Mouse (Mus musculus) stomach, embryonic 14.5 days (tissue): ENCODE measurements around the gene Cplx1. TPM values are rescaled to one million over a fixed set of nuclear protein-coding genes. Genes with fewer than 3 reads are reported as not detected.

Source experiments
- ATAC-seq: fragments of 200-750 bp; cut with Nextera tagmentation; 2 replicates; pipeline ENCODE4 v1.8.0; 2017; ENCODE audit warnings: low read depth, moderate TSS enrichment; ENCODE audit not compliant: insufficient number of reproducible peaks, insufficient read depth, low FRiP score
- H3K27ac ChIP-seq: fragments of 300-500 bp; sonication (generic); 2 replicates; pipeline ENCODE4 v1.5.1; 2014; ENCODE audit warnings: mild to moderate bottlenecking, low read length, moderate library complexity, mixed read lengths
- H3K27me3 ChIP-seq: fragments of 300-500 bp; sonication (generic); 2 replicates; pipeline ENCODE4 v1.6.1; 2014; ENCODE audit warnings: low read length, control low read depth, mixed read lengths; ENCODE audit not compliant: control insufficient read depth, insufficient read depth
- H3K36me3 ChIP-seq: fragments of 300-500 bp; sonication (generic); 2 replicates; pipeline ENCODE4 v1.6.1; 2014; ENCODE audit warnings: mild to moderate bottlenecking, control low read depth, low read length, moderate library complexity, mixed read lengths; ENCODE audit not compliant: control insufficient read depth, insufficient read depth
- H3K4me1 ChIP-seq: fragments of 300-500 bp; sonication (generic); 2 replicates; pipeline ENCODE4 v1.6.1; 2014; ENCODE audit warnings: low read length, control low read depth, mixed read lengths; ENCODE audit not compliant: control insufficient read depth, insufficient read depth
- H3K4me2 ChIP-seq: fragments of 300-500 bp; sonication (generic); replicated peaks from 2 replicates; pipeline ENCODE4 v1.6.1; 2014; ENCODE audit warnings: low read depth, low read length, control low read depth
- H3K4me3 ChIP-seq: fragments of 300-500 bp; sonication (generic); 2 replicates; pipeline ENCODE4 v1.5.1; 2014; ENCODE audit warnings: low read depth, low read length, control low read depth
- H3K9ac ChIP-seq: fragments of 300-500 bp; sonication (generic); replicated peaks from 2 replicates; pipeline ENCODE4 v1.6.1; 2014; ENCODE audit warnings: low read depth, mild to moderate bottlenecking, control low read depth, low read length, moderate library complexity, mixed read lengths
- H3K9me3 ChIP-seq: fragments of 300-500 bp; sonication (generic); 2 replicates; pipeline ENCODE4 v1.6.1; 2016; ENCODE audit warnings: low read depth, low read length, control low read depth; ENCODE audit not compliant: control insufficient read depth
- WGBS: fragments of 180-500 bp; shearing (Covaris S2); extraction: QIAGEN DNeasy Blood & Tissue Kit; methylation state at CpG from one replicate; pipeline ENCODE4 v1.1.7; 2014; 5-methylcytosine and 5-hydroxymethylcytosine counted together
- polyA plus RNA-seq: library from polyadenylated mRNA; unstranded; fragments of >200 nt; fragmentation: Nextera tagmentation; extraction: Ambion mirVana; gene quantifications from 2 replicates; pipeline ENCODE4 v1.2.1, GENCODE M21; 2014

Cplx1 gene
- polyA plus RNA-seq, 1 experiment from 2014 or later: 4.7 TPM

DNA sequence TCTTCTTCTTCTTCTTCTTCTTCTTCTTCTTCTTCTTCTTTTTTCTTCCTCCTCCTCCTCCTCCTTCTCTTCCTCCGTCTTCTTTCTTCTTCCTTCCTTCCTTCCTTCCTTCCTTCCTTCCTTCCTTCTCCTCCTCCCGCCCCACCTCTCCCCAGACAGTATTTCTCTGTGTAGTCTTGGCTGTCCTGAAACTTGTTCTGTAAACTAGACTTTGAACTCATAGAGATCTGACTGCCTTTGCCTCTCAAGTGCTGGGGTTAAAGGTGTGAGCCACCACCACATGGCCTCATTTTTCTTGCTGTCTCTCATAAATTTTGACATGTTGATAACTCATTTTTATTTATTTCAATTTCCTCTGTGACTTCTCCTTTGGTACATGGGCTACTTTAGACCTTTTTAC lies 12.7 kb upstream of the Cplx1 start:
- ATAC-seq: no peak

DNA sequence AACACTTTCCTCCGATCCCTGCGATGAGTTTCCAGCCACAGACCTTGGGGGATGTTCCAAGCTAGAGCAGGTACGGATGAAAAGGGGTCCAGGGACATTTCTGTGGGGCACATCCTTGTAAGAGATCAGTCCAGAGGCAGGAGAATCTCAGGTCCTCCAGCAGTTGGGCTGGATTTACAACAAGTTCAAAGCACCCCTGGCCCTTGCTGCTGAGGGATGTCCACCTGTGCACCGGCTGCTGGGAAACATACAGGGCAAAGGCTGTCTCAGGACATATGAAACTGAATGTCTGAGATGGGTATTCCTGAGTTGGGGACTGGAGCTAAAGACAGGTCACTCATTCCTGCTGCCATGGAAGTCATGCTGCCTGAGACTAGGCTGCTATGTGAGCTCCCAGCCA lies 7.2 kb upstream of the Cplx1 start:
- 73% methylated on average over 4 of the region's 4 CpGs for WGBS
- H3K27ac ChIP-seq: no peak overlapping the region
- ATAC-seq: no peak

More for the DNA sequence above, 12.7 kb upstream of the Cplx1 start:
- no peaks in the 10 kb centered on the region for H3K27me3 ChIP-seq
- no peak overlapping the region for H3K27ac ChIP-seq
- H3K4me2 ChIP-seq: no peak overlapping the region
- H3K4me3 ChIP-seq: no peak overlapping the region
- H3K4me1 ChIP-seq: no peaks in the 10 kb centered on the region
- WGBS: 83% methylated on average over 2 of the region's 2 CpGs
- no peaks in the 10 kb centered on the region for H3K9me3 ChIP-seq
- H3K9ac ChIP-seq: no peak overlapping the region
- H3K36me3 ChIP-seq: no peaks in the 10 kb centered on the region

DNA sequence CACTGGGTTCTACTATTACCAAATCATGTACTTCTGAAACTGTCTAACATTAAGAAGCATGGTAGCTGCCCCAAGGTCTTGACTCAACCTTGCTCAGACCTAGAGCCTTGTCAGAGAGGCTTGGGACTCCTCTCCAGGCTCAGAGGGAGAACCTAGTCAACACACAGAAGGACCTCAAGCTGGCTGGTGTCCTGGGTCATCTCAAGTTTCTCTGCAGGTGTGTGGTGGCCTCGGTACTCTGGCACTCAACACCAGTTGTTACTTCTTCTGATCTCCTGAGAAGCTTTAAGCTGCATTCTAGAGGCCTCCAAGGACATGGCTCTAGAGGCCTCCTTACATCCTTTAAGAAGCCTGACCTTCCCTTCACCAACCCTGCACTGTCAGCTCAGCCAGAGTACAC lies 4.2 kb upstream of the Cplx1 start:
- WGBS: 63% methylated on average over 1 of the region's 1 CpGs
- peaks cover 8% of the 10 kb centered on the region; the same call in 1 of the 2 replicates for H3K4me1 ChIP-seq
- no peak for ATAC-seq

More for the DNA sequence above, 7.2 kb upstream of the Cplx1 start:
- Histone ChIP-seq H3K4me1 (no peaks in the 10 kb centered on the region), H3K4me3 (no peak overlapping the region), H3K4me2 (no peak overlapping the region), H3K9me3 (no peaks in the 10 kb centered on the region), H3K9ac (no peak overlapping the region), H3K27me3 (no peaks in the 10 kb centered on the region), H3K36me3 (no peaks in the 10 kb centered on the region)

DNA sequence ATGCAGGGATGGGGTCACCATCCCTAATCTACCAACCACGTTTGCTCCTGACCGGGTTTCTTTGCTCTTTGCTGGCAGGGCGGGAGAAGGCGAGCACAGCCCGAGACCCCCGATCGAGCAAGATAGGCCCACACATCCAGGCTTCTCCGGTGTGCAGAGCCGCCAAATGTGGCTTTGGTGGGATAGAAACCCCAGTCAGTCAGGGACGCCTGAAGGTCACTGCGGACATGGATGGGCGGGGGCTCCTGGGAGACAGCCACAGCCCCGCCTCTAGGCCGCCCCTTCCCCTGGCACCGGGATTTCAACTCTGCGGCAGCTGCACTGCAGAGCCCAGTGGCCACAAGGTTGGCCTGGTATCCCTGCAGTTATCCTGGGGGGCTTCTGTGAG lies 377 bp upstream of the Cplx1 start:
- 0 out of 2 replicates have a peak, but pooled peaks have one; percentile 17 for ATAC-seq
- WGBS: 4% methylated on average over 16 of the region's 16 CpGs

More for the DNA sequence above, 4.2 kb upstream of the Cplx1 start:
- Histone ChIP-seq H3K4me2 (no peak overlapping the region), H3K4me3 (no peak overlapping the region), H3K36me3 (no peaks in the 10 kb centered on the region), H3K9ac (no peak overlapping the region), H3K9me3 (no peaks in the 10 kb centered on the region), H3K27ac (no peak overlapping the region), H3K27me3 (peaks cover 13% of the 10 kb centered on the region; the same call in 1 of the 2 replicates)

DNA sequence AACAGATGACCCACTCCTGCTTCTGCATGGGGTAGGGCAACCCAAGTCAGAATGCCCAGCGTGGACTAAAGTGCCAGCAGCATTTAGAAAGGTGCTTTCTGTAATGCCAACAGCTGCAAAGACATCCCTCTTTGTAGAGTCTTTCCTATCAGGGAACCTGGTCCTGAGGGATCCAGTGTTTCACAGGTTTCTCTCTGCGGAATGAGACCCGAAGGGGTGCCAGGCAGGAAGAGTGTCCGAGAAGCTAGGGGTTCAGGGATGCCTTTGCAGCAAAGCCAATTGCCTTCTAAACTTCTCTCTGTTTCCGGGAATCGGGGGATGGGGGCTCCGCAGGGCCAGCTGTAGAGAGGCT lies 711 bp downstream of the Cplx1 start:
- Histone ChIP-seq H3K27ac (no peak overlapping the region), H3K4me1 (peaks cover 8% of the 10 kb centered on the region; the same call in 1 of the 2 replicates), H3K9ac (no peak overlapping the region), H3K27me3 (peaks cover 18% of the 10 kb centered on the region; the same call in 1 of the 2 replicates), H3K9me3 (no peaks in the 10 kb centered on the region), H3K36me3 (no peaks in the 10 kb centered on the region), H3K4me3 (peak overlapping the region; percentile 25; the same call in 1 of the 2 replicates), H3K4me2 (peak overlapping the region; percentile 56)
- ATAC-seq: no peak
- WGBS: 16% methylated on average over 7 of the region's 7 CpGs

More for the DNA sequence above, 377 bp upstream of the Cplx1 start:
- Histone ChIP-seq H3K27ac (no peak overlapping the region), H3K9me3 (no peaks in the 10 kb centered on the region), H3K4me3 (peak overlapping the region; percentile 25; the same call in 1 of the 2 replicates), H3K4me1 (peaks cover 8% of the 10 kb centered on the region; the same call in 1 of the 2 replicates), H3K36me3 (no peaks in the 10 kb centered on the region), H3K4me2 (peak overlapping the region; percentile 56), H3K27me3 (peaks cover 18% of the 10 kb centered on the region; the same call in 1 of the 2 replicates), H3K9ac (no peak overlapping the region)

DNA sequence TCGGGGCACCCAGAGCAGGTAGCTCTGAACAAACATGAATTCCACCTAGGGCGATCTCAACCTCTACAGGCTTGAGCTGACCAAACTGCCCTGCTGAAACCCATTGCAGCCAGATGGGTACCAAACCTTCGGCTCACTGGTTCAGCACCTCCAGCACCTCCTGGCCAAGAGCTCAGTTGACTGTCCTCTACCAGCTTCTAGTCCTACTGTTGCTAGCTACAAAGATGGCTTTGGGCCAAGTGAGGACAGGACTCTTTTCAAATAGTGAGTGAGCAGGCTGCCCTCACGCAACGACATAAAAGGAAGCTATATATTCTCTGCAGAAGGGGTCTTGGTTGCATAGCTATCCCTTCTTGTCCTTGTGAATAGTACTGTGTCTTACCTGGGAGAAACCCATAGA lies 2.2 kb downstream of the Cplx1 start:
- H3K4me1 ChIP-seq: peaks cover 8% of the 10 kb centered on the region; the same call in 1 of the 2 replicates
- no peak for ATAC-seq
- WGBS: 89% methylated on average over 5 of the region's 5 CpGs

DNA sequence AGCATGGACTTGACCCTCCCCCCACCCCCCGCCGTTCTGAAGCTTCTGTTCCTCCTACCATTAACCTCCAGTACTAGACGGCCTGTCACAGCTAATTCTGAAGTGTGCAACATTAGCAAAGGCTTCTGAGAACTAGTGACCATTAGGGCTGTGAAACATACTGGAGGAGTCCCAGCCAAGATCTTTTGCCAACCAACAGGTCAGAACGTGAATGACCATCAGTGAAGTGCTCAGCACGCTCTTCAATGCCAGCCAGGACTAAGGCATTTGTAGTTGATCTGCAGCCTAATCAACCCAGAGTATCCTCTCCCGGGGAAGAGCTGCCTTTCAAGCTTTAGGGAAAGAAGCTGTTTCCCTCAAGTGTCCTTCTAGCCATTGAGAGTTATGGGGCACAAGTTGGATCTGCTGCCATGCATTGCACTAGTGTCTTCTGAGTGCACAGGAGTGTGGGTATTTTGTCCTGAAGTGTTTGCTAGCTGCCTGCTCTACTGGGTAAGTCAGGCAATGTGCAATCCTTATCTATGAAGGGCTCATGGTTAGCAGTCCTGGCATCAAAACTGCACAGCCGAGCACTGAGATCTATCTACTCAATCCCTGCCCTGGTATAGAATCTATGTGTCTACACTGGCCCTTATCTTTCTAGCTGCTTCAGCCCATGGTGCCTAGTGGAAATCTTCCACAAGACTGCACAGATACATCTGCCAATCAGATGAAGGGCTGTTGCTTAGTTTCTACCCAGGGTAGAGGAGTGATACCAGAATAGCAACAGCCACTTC lies 6.1 kb downstream of the Cplx1 start:
- 61% methylated on average over 7 of the region's 7 CpGs for WGBS
- 0 out of 2 replicates have a peak, but pooled peaks cover 4% of the 10 kb centered on the region for H3K27me3 ChIP-seq

More for the DNA sequence above, 2.2 kb downstream of the Cplx1 start:
- H3K27ac ChIP-seq: no peak overlapping the region
- no peak overlapping the region for H3K4me2 ChIP-seq
- no peaks in the 10 kb centered on the region for H3K36me3 ChIP-seq
- H3K27me3 ChIP-seq: peaks cover 18% of the 10 kb centered on the region; the same call in 1 of the 2 replicates
- no peak overlapping the region for H3K4me3 ChIP-seq
- H3K9ac ChIP-seq: no peak overlapping the region
- no peaks in the 10 kb centered on the region for H3K9me3 ChIP-seq

DNA sequence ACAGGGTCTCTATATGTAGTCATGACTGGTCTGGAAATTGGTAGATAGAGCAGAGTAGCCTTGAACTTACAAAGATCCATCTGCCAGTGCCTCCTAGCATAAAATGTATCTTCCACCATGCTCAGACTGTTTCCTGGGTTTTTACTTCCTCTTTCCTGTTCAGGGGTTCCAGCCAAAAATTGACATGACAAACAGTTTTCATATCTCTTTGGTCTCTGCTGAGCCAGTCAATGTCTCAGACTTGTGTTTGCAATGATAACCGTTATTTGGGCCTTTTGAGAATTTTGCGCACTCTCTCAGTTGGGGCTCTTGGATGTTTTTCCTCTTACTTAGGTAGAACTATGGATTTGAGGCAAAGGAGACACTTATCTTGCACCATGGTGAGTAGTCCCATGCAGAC lies 15.6 kb downstream of the Cplx1 start:
- no peak overlapping the region for H3K9ac ChIP-seq
- H3K4me2 ChIP-seq: no peak overlapping the region
- no peak for ATAC-seq
- no peak overlapping the region for H3K27ac ChIP-seq
- peaks cover 8% of the 10 kb centered on the region for H3K9me3 ChIP-seq
- no peak overlapping the region for H3K4me3 ChIP-seq
- no peaks in the 10 kb centered on the region for H3K27me3 ChIP-seq
- H3K36me3 ChIP-seq: no peaks in the 10 kb centered on the region
- 97% methylated on average over 2 of the region's 2 CpGs for WGBS
- H3K4me1 ChIP-seq: no peaks in the 10 kb centered on the region

More for the DNA sequence above, 6.1 kb downstream of the Cplx1 start:
- Histone ChIP-seq H3K27ac (no peak overlapping the region), H3K36me3 (no peaks in the 10 kb centered on the region), H3K9me3 (no peaks in the 10 kb centered on the region), H3K4me3 (no peak overlapping the region), H3K9ac (no peak overlapping the region), H3K4me1 (no peaks in the 10 kb centered on the region), H3K4me2 (no peak overlapping the region)
- no peak for ATAC-seq
